Mouse (Mus musculus) right cerebral cortex, adult 2 months (tissue): Measurements from ENCODE around the gene Klk8.

Experiments used
- DNase-seq, 2 experiments: peaks; one replicate each; pipeline ENCODE4 v3.0.0; 2021 to 2022; ENCODE audit warnings: low spot score in 2 of 2

The Klk8 gene

DNA sequence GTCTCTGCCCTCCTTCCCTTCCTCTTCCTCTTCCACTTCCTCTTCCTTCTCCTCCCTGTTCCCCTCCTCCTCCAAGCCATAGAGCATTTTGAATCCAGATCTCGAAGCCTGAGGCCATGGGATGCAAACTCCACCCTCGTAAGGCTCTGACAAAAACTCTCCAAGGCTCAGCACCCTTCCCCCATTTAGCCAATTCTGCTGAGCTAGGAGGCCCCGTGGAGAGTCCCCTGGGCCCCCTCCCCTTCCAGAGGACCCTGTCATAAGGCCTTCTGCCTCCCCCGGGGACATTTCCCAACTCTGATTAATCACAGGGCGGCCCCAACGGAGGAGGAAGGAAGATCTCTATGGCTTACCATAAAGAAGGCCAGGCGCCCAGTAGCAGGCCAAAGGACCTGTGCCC lies 5.8 kb upstream of the Klk8 start, which contains the start of gene Klk9:
Gene Klk9 (plus strand): TSS at position 301 of the 400 bp plus-strand sequence.
- no peak for DNase-seq

DNA sequence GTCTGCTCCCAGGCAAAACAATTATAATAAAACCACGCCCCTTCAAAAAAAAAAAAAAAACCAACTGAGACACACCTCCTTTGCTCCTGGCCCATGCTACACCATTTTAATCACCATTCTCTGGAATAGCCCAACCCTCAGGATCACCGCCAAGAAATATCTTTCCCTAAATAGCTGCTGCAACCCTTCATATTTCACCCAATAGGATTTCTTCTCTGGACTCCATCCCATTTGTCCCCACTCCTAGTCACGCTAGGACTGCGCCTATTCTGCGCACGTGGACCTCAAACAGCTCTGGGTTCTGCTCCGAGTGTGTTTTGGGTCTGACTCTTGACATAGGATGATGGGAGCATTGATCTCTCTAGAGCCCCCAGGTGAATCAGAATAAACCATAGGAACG lies 1.0 kb upstream of the Klk8 start:
- DNase-seq: no peak

DNA sequence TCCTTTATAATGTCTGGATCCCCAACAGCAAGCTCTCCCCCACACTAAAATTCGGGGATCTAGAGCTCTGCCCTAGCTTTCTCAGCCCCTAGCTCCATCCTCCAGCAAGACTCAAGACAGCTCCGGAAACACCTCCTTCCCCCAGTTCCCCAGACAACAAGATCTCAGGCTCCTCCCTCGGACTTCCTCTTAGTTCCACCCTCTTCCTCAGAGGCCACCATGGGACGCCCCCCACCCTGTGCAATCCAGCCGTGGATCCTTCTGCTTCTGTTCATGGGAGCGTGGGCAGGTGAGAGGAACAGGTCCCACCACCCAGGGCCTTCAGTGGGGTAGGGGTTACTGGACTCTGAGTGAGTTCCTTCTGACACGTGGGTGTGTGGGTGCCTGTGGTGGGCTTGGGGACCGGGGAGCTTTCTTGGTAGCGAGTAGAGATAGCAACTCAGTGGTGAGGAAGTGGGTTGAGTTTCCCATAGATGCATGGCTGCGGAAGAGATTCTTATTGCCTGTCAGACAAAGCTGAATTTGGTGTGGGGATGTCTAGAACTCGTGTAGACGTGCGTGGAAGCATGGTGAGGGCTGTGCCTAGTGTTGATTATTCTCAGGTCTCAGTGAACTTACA lies 576 bp downstream of the Klk8 start:
- DNase-seq: no peak

GRCm38 (mm10) chr7:43799876-43800275 lies 2.5 kb downstream of the Klk8 start:
- DNase-seq: no peak

DNA sequence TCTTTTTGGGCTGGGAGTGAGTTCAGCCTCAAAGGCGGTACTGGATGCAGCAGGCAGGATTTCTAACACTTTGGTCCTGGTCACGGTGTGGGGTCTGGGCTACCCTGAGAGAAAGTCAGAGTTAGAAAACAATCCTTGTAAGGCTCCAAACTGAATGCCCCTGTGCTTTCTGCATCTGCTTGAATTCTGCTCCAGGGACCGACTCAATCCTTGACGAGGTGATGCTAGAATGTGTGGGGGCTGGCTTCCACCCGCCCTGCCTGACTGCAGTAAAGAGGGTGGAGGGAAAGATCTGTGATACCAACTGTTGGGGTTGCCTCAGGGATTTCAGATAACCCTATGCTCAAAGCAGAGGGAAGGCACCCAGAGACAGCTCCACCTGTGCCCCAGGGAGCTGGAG lies 13.6 kb downstream of the Klk8 start, which contains the start of gene Klk7:
Gene Klk7 (plus strand): TSS at position 301 of the 400 bp plus-strand sequence.
- no peak for DNase-seq

GRCm38 (mm10) chr7:43815211-43815610 lies 17.8 kb downstream of the Klk8 start:
- DNase-seq: no peak

DNA sequence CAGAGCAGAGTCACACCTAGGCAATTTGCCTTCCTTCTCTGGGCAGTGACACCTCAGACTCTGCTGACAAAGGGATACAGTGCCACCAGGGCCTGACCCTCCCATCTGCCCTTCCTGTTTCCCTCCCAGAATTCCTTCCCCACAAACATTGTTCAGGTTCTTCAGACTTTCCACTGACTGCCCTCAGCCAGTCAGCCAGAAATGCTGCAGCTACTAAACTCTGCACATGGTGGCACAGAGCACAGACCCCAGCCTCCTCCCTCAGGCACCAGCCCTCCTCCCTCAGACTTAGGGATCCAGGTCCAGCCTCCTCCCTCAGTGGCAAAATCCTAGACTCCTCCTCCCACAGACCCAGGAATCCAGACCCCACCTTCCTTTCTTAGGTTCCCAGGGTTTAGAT lies 19.4 kb downstream of the Klk8 start:
- DNase-seq: no peak

DNA sequence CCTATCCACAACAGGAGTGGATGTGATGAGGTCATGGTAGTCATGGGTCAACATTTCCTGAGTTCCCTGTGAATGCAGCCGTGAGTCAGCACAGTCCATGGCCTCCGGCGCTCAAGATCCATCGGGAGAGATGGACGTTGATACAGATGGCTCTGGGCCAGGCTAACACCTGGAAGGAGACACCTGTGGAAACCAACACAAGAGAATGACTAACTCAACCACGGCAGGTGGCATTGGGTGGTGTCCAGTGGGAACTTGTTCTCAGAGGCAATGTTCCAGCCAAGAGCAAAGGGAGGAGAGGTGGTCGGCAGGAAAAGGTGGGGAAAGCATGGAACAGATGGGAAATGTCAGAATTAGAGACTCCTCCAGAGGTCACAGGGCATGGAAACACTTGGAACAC lies 24.2 kb downstream of the Klk8 start:
- DNase-seq: no peak

- DNase-seq: no peak
These were observed 26.8 kb downstream of the Klk8 start, which contains the start of gene Klk6 for GRCm38 (mm10) chr7:43824199-43824598. Klk6 (plus strand) TSS chr7:43824499.

DNA sequence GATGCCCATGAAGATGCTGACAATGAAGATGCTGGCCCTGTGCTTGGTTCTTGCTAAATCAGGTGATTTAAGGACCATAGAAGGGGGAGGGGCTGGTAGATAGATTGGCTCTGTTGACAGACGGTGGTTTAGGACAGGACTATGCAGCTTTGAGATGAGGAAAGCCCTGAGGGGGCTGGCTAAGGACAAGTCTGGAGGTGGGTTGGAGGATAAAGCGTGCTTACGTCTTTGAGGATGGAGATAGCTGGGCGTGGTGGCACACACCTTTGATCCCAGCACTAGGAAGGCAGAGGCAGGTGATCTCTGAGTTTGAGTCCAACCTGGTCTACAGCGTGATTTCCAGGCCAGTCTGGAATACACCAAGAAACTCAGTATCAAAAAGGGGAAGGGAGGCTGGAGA lies 28.7 kb downstream of the Klk8 start:
- no peak for DNase-seq

- DNase-seq: no peak
These were observed 30.3 kb downstream of the Klk8 start for GRCm38 (mm10) chr7:43827706-43828105.

- DNase-seq: no peak
These were observed 31.6 kb downstream of the Klk8 start for GRCm38 (mm10) chr7:43829006-43829405.

DNA sequence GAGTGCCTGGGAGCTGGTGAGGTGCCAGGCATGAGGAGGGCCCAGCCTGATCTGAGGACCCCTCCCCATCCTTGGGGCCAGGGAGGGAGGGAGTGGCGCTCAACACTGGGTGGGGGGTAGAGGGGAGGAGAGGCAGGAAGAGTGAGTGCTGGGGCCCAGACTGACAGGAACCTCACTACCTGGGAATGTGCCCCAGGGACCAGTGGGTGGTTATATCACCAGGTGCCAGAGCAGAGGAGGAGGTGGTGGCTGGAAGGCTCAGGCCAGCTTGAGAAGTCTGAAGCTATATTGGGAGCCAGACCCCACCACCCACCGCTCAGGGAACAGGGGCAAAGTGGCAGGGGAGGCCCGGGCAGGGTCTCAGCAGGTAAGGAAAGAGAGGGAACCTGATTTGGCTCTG lies 44.3 kb downstream of the Klk8 start, which contains the start of gene Klk5:
Gene Klk5 (plus strand): TSS at position 271 of the 400 bp plus-strand sequence.
- DNase-seq: no peak

DNA sequence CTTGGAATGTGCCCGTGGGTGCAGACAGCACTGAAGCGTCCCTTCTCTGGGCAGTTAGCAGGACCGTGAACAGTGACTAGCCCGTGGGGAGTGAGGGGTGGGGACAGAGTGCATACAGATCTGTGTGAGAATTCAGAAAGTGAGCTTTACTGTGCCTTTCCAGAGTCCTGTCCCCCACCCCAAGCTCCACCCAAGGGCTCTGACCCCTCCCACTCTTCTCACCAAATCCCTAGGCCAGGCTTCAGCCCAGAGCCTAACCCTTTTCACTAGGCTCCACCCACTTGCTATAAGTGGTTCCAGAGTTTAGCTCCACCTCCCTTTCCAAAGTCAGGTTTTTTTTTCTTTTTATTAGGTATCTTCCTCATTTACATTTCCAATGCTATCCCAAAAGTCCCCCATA lies 46.4 kb downstream of the Klk8 start:
- no peak for DNase-seq

DNA sequence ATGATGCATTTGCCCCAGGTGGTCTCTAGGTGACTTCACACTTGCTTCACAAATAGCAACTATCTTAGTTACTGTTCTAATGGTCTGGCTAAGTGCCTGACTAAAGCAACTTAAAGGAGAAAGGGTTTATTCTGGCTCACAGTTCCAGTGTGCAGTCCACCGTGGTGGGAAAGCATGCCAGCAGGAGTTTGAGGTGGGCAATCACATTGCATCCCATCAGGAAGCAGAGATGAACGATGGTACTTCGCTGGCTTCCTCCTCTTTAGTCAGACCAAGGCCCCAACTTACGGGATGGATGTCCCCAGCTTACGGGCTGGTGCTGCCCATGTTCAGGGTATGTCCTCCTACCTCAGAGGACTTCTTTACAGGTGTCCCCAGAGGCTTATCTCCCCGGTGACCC lies 54.2 kb downstream of the Klk8 start:
- no peak for DNase-seq
